Mouse (Mus musculus) neural tube, embryonic 11.5 days (tissue): ENCODE data around the gene Rxfp2. TPM values are rescaled to one million over a fixed set of nuclear protein-coding genes. Genes with fewer than 3 reads are reported as not detected.

Source experiments
- ATAC-seq: fragments of 200-750 bp; cut with Nextera tagmentation; 2 replicates; pipeline ENCODE4 v1.8.0; 2017; ENCODE audit warnings: moderate number of reproducible peaks, mild to moderate bottlenecking, moderate TSS enrichment, moderate library complexity; ENCODE audit not compliant: insufficient read depth, low FRiP score, low TSS enrichment
- DNase-seq: peaks from one replicate; pipeline ENCODE4 v3.0.0-alpha.2; 2015; ENCODE audit warnings: low spot score
- H3K27ac ChIP-seq: fragments of 300-500 bp; sonication (generic); 2 replicates; pipeline ENCODE4 v1.5.1; 2014; ENCODE audit warnings: low read depth, mild to moderate bottlenecking, low read length
- H3K27me3 ChIP-seq: fragments of 300-500 bp; sonication (generic); 2 replicates; pipeline ENCODE4 v1.6.1; 2014; ENCODE audit warnings: mild to moderate bottlenecking, low read length, mixed read lengths; ENCODE audit not compliant: control insufficient read depth, insufficient read depth
- H3K36me3 ChIP-seq: fragments of 300-500 bp; sonication (generic); 2 replicates; pipeline ENCODE4 v1.6.1; 2014; ENCODE audit warnings: mild to moderate bottlenecking, low read length, moderate library complexity, mixed read lengths; ENCODE audit not compliant: control insufficient read depth, insufficient read depth
- H3K4me1 ChIP-seq: fragments of 300-500 bp; sonication (generic); 2 replicates; pipeline ENCODE4 v1.6.1; 2014; ENCODE audit warnings: low read length, mixed read lengths; ENCODE audit not compliant: control insufficient read depth, insufficient read depth
- H3K4me2 ChIP-seq: fragments of 300-500 bp; sonication (generic); 2 replicates; pipeline ENCODE4 v1.6.1; 2014; ENCODE audit warnings: low read depth, mild to moderate bottlenecking, moderate library complexity
- H3K4me3 ChIP-seq: fragments of 300-500 bp; sonication (generic); 2 replicates; pipeline ENCODE4 v1.5.1; 2014; ENCODE audit warnings: low read depth, low read length
- H3K9ac ChIP-seq: fragments of 300-500 bp; sonication (generic); 2 replicates; pipeline ENCODE4 v1.6.1; 2014; ENCODE audit warnings: mild to moderate bottlenecking, low read length
- H3K9me3 ChIP-seq: fragments of 300-500 bp; sonication (generic); 2 replicates; pipeline ENCODE4 v1.6.1; 2016; ENCODE audit warnings: low read length; ENCODE audit not compliant: control insufficient read depth
- WGBS: fragments of 180-500 bp; shearing (Covaris S2); extraction: QIAGEN DNeasy Blood & Tissue Kit; methylation state at CpG from one replicate; pipeline ENCODE4 v1.1.7; 2014; 5-methylcytosine and 5-hydroxymethylcytosine counted together
- polyA plus RNA-seq: library from polyadenylated mRNA; unstranded; fragments of >200 nt; fragmentation: Nextera tagmentation; extraction: Ambion mirVana; gene quantifications from 2 replicates; pipeline ENCODE4 v1.2.1, GENCODE M21; 2014

Gene Rxfp2
- polyA plus RNA-seq, 1 experiment from 2014 or later: 1.2 TPM

DNA sequence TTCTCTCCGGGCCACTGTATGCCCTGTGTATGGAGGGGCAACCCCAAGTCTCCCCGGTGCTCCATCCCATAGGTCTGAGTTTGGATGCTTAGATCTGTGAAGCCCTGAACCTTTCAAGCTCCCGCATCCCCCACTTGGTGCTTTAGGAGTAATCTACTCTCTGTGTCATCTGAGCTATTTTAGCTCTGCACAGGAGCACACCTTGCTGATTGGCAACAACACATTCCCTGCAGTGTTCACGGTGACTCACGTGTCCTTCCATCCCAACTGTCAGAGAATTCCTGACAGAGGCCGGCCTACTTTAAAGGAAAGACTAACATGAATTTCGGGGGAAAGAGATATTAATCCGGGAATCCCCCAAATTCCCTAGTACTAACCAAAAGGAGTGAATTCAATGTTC, 102.2 kb downstream of the Rxfp2 start:
- 93% methylated on average over 8 of the region's 8 CpGs for WGBS
- Histone ChIP-seq H3K9ac (no peak overlapping the region), H3K36me3 (no peaks in the 10 kb centered on the region), H3K4me2 (no peak overlapping the region), H3K4me1 (peaks cover 1% of the 10 kb centered on the region; the same call in 1 of the 2 replicates), H3K9me3 (no peaks in the 10 kb centered on the region), H3K4me3 (no peak overlapping the region), H3K27me3 (no peaks in the 10 kb centered on the region), H3K27ac (no peak overlapping the region)
- no peak for ATAC-seq
- no peak for DNase-seq

DNA sequence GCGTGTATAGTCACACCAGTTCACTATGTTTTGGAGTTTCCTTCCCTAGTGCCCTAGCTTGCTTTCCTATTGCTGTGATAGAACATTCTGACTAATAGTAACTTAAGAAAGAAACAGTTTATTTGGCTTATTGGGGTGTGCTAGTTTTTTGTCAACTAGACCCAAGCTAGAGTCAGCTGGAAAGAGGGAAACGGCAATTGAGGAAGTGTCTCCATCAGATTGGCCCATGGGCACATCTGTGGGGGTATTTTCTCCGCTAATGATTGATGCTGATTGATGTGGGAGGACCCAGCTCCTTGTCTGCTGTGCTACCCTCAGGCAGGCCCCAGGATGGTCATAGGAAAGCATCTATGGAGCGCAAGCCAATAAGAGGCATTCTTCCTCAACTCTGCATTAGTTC, 103.6 kb downstream of the Rxfp2 start:
- H3K27me3 ChIP-seq: no peaks in the 10 kb centered on the region
- ATAC-seq (no peak), DNase-seq (no peak)
- H3K36me3 ChIP-seq: no peaks in the 10 kb centered on the region
- no peak overlapping the region for H3K9ac ChIP-seq
- H3K4me2 ChIP-seq: no peak overlapping the region
- no peaks in the 10 kb centered on the region; the same call in 1 of the 2 replicates for H3K4me1 ChIP-seq
- H3K27ac ChIP-seq: no peak overlapping the region
- WGBS: 80% methylated on average over 4 of the region's 4 CpGs
- no peak overlapping the region for H3K4me3 ChIP-seq
- no peaks in the 10 kb centered on the region for H3K9me3 ChIP-seq

- no peak overlapping the region for H3K27ac ChIP-seq
- no peak overlapping the region for H3K4me2 ChIP-seq
- H3K9me3 ChIP-seq: no peaks in the 10 kb centered on the region
- no peaks in the 10 kb centered on the region for H3K36me3 ChIP-seq
- H3K4me3 ChIP-seq: no peak overlapping the region
- no peaks in the 10 kb centered on the region; the same call in 1 of the 2 replicates for H3K4me1 ChIP-seq
- no peak for ATAC-seq
- no peak for DNase-seq
- H3K9ac ChIP-seq: no peak overlapping the region
- 82% methylated on average over 2 of the region's 2 CpGs for WGBS
- H3K27me3 ChIP-seq: no peaks in the 10 kb centered on the region
Observed at GRCm38 (mm10) chr5:150122571-150122970, 104.1 kb downstream of the Rxfp2 start.

DNA sequence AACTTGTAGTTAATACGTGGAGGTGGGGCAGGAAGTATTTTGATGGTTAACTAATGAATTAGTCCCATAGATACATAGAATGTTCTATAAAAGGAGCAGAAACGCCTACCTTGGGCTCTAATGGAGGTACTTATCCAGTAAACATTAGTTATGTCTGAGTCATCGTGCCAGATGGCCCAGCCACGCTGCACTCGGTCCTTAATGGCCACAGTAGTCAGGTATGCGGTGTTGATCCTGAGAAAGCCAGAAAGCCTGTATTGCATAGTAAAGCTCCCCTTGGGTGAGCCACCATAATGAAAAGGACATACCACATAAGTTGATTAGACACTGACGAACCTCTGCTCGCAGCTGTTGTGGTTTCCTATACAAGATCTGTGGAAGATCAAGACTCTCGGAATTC, 107.4 kb downstream of the Rxfp2 start:
- Histone ChIP-seq H3K4me2 (no peak overlapping the region), H3K4me1 (no peaks in the 10 kb centered on the region; the same call in 1 of the 2 replicates), H3K4me3 (no peak overlapping the region), H3K9me3 (no peaks in the 10 kb centered on the region), H3K27me3 (no peaks in the 10 kb centered on the region), H3K27ac (no peak overlapping the region), H3K36me3 (no peaks in the 10 kb centered on the region), H3K9ac (no peak overlapping the region)
- DNase-seq (no peak), ATAC-seq (no peak)
- WGBS: 84% methylated on average over 9 of the region's 9 CpGs

GRCm38 (mm10) chr5:150128432-150128831, 110.0 kb downstream of the Rxfp2 start:
- no peak for DNase-seq
- Histone ChIP-seq H3K9ac (no peak overlapping the region), H3K4me1 (no peaks in the 10 kb centered on the region), H3K4me3 (no peak overlapping the region), H3K36me3 (no peaks in the 10 kb centered on the region), H3K4me2 (no peak overlapping the region), H3K27ac (no peak overlapping the region), H3K27me3 (no peaks in the 10 kb centered on the region), H3K9me3 (no peaks in the 10 kb centered on the region)
- ATAC-seq: no peak
- WGBS: 89% methylated on average over 8 of the region's 8 CpGs

DNA sequence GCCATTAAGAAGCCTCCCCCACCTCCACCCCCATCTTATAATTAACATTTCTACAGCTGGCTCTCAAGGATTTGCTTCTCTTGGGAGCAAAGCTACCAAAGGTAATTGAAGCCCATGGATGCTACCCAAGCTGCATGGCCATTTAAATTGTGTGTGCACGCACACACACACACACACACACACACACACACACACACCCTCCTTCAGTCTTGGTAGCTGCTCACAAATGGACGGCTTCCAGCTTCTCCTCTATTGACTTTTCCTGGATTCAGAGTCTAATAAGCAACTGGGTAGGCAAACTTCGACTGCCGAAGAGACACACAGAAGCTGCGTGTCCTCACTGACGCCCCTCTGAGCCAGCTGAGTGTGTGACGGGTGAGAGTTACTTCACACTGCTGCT, 111.7 kb downstream of the Rxfp2 start:
- Histone ChIP-seq H3K36me3 (no peaks in the 10 kb centered on the region), H3K27ac (peak overlapping the region; percentile 50), H3K27me3 (no peaks in the 10 kb centered on the region), H3K4me2 (no peak overlapping the region), H3K4me3 (no peak overlapping the region), H3K4me1 (no peaks in the 10 kb centered on the region), H3K9ac (no peak overlapping the region), H3K9me3 (no peaks in the 10 kb centered on the region)
- no peak for ATAC-seq
- WGBS: 72% methylated on average over 7 of the region's 7 CpGs
- DNase-seq: no peak

DNA sequence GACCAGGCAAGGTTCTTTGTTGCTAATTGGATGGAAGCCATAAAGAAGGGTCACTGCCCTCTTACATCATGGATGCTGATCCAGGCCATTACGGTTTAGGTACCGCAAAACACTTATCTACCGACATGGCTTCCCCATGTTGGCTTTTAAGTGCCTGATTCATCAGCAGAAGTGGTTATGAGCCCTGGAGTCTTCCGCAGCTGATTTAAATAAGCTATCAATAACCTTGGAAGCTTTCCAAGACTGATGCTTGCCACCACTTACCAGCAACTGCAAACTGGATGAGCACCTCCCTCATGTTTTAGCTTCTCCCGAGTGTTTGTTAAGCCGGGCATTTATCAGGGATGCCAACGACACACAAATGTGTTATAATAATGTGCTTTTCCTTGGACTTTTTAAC, 112.7 kb downstream of the Rxfp2 start:
- DNase-seq (no peak), ATAC-seq (no peak)
- Histone ChIP-seq H3K4me2 (no peak overlapping the region), H3K36me3 (no peaks in the 10 kb centered on the region), H3K27me3 (no peaks in the 10 kb centered on the region), H3K27ac (peak overlapping the region; percentile 27; the same call in 1 of the 2 replicates), H3K4me1 (no peaks in the 10 kb centered on the region), H3K4me3 (no peak overlapping the region), H3K9me3 (no peaks in the 10 kb centered on the region), H3K9ac (no peak overlapping the region)
- WGBS: 78% methylated on average over 7 of the region's 7 CpGs

Other genes starting within 250 kb of the Rxfp2 start
- gene Fry, start 100.0 kb downstream of the Rxfp2 start, polyA plus RNA-seq: 21.1 and 23.9 TPM in 2 replicates